In the genomic region with DNA sequence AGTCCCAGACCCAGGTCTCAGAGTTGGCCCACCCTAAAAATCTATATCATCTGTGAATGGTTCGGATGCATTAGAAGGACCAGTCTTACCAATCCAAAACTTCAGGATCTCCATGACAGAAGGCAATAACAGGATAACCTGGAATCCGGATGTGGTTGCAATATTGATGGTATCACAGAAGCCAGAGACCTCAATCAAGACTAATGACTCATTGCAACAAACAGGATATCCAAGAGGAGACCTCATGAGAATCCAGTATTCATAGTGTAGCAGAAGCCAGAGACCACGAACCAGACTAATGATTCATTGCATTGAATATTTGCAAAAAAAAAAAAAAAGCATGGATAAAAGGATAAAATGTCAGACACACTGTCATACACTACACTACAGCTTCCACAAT, we compare ENCODE assay signal across 15 mouse cellular contexts.
"Had no signal": no experiment of that assay in that cellular context is flagged by ENCODE, and none has a peak within 500 bp of the region (broad histone marks: within the 10 kb centered on the region; RNA-seq: fewer than 3 reads in every experiment).

No protein-coding gene starts in this region.

- H3K27ac ChIP-seq: midbrain, embryonic 13.5 days; midbrain, embryonic 15.5 days; neural tube, embryonic 12.5 days had no signal

- ATAC-seq: midbrain, embryonic 13.5 days; midbrain, embryonic 15.5 days had no signal

- H3K9me3 ChIP-seq: megakaryocyte, embryonic 14.5 days; midbrain, embryonic 13.5 days; midbrain, embryonic 15.5 days; neural tube, embryonic 12.5 days had no signal

- H3K9ac ChIP-seq: lung, embryonic 14.5 days; midbrain, embryonic 13.5 days; midbrain, embryonic 15.5 days; neural tube, embryonic 12.5 days had no signal

- H3K27me3 ChIP-seq: megakaryocyte, embryonic 14.5 days; midbrain, embryonic 13.5 days; midbrain, embryonic 15.5 days; neural tube, embryonic 12.5 days had no signal

- H3K4me2 ChIP-seq: lung, embryonic 14.5 days; midbrain, embryonic 11.5 days; midbrain, embryonic 13.5 days; midbrain, embryonic 15.5 days; neural tube, embryonic 12.5 days had no signal

- H3K4me3 ChIP-seq: megakaryocyte, embryonic 14.5 days; midbrain, embryonic 13.5 days; midbrain, embryonic 15.5 days; neural tube, embryonic 12.5 days had no signal

- DNase-seq: lung, adult 18-20 months; lung, embryonic 14.5 days; lung, postnatal 10 days; lung, postnatal 4 days; right cerebral cortex, postnatal 25 days; right cerebral cortex, postnatal 4 days; spleen, adult 18-20 months; thymus, adult 2 months; thymus, postnatal 25 days; thymus, postnatal 4 days had no signal

- H3K4me1 ChIP-seq: midbrain, embryonic 13.5 days; midbrain, embryonic 15.5 days; neural tube, embryonic 12.5 days had no signal

- H3K36me3 ChIP-seq: midbrain, embryonic 13.5 days; midbrain, embryonic 15.5 days; neural tube, embryonic 12.5 days had no signal
